Mouse (Mus musculus) forebrain, postnatal 0 days (tissue): ENCODE measurements around the gene Far1. TPM values are rescaled to one million over a fixed set of nuclear protein-coding genes. Genes with fewer than 3 reads are reported as not detected.

Experiments used
- ATAC-seq: fragments of 200-750 bp; cut with Nextera tagmentation; 2 replicates; pipeline ENCODE4 v1.8.0; 2017; ENCODE audit warnings: mild to moderate bottlenecking, moderate library complexity
- DNase-seq: peaks from one replicate; pipeline ENCODE4 v3.0.0-alpha.2; 2015
- H3K27ac ChIP-seq: fragments of 300-500 bp; sonication (generic); 2 replicates; pipeline ENCODE4 v1.5.1; 2014; ENCODE audit warnings: low read depth, mild to moderate bottlenecking, antibody characterized with exemption, low read length, moderate library complexity, mixed read lengths
- H3K27me3 ChIP-seq: fragments of 300-500 bp; sonication (generic); 2 replicates; pipeline ENCODE4 v1.6.1; 2014; ENCODE audit warnings: mild to moderate bottlenecking, low read length, mixed read lengths; ENCODE audit not compliant: insufficient read depth
- H3K36me3 ChIP-seq: fragments of 300-500 bp; sonication (generic); 2 replicates; pipeline ENCODE4 v1.6.1; 2014; ENCODE audit warnings: mild to moderate bottlenecking, moderate library complexity; ENCODE audit not compliant: insufficient read depth
- H3K4me1 ChIP-seq: fragments of 300-500 bp; sonication (generic); 2 replicates; pipeline ENCODE4 v1.6.1; 2014; ENCODE audit warnings: antibody characterized with exemption; ENCODE audit not compliant: insufficient read depth
- H3K4me2 ChIP-seq: fragments of 300-500 bp; sonication (generic); 2 replicates; pipeline ENCODE4 v1.6.1; 2014; ENCODE audit warnings: low read depth, mild to moderate bottlenecking, moderate library complexity
- H3K4me3 ChIP-seq: fragments of 300-500 bp; sonication (generic); 2 replicates; pipeline ENCODE4 v1.5.1; 2014; ENCODE audit warnings: low read depth, low read length, mixed read lengths
- H3K9ac ChIP-seq: fragments of 300-500 bp; sonication (generic); 2 replicates; pipeline ENCODE4 v1.6.1; 2014; ENCODE audit warnings: mild to moderate bottlenecking
- H3K9me3 ChIP-seq: fragments of 300-500 bp; sonication (generic); 2 replicates; pipeline ENCODE4 v1.6.1; 2016; ENCODE audit warnings: low read length
- CTCF ChIP-seq: sonication (generic); IDR thresholded peaks from 2 replicates; pipeline ENCODE4 v1.5.1; 2016; ENCODE audit warnings: antibody characterized with exemption, control low read depth, low read depth
- WGBS: fragments of 180-500 bp; shearing (Covaris S2); extraction: QIAGEN DNeasy Blood & Tissue Kit; methylation state at CpG from one replicate; pipeline ENCODE4 v1.1.7; 2014; 5-methylcytosine and 5-hydroxymethylcytosine counted together
- polyA plus RNA-seq: library from polyadenylated mRNA; unstranded; fragments of >200 nt; fragmentation: Nextera tagmentation; extraction: Ambion mirVana; gene quantifications from 2 replicates; pipeline ENCODE4 v1.2.1, GENCODE M21; 2015
- total RNA-seq: library from RNA; depleted of rRNA; stranded (reverse); fragments of >200 nt; gene quantifications from 2 replicates; pipeline ENCODE4 v1.2.3, GENCODE M21; 2014

The Far1 gene
- total and polyA plus RNA-seq, 2 experiments from 2014 or later, result 45.4 to 92.3 TPM

- no peak for TF ChIP-seq CTCF
Observed at GRCm38 (mm10) chr7:113566892-113567291, 53.3 kb downstream of the Far1 start.

GRCm38 (mm10) chr7:113571121-113571520, 57.5 kb downstream of the Far1 start:
- Histone ChIP-seq H3K4me3 (no peak overlapping the region), H3K27me3 (no peaks in the 10 kb centered on the region), H3K4me2 (no peak overlapping the region), H3K27ac (no peak overlapping the region), H3K36me3 (peaks cover 6% of the 10 kb centered on the region; the same call in 1 of the 2 replicates), H3K9me3 (no peaks in the 10 kb centered on the region), H3K9ac (no peak overlapping the region), H3K4me1 (no peaks in the 10 kb centered on the region)
- WGBS, result 77% methylated on average over 6 of the region's 6 CpGs
- DNase-seq (no peak), ATAC-seq (no peak)
- TF ChIP-seq CTCF, result no peak

More at GRCm38 (mm10) chr7:113566892-113567291, 53.3 kb downstream of the Far1 start:
- Histone ChIP-seq H3K4me3 (no peak overlapping the region), H3K4me2 (no peak overlapping the region), H3K9ac (no peak overlapping the region), H3K9me3 (no peaks in the 10 kb centered on the region), H3K27ac (no peak overlapping the region), H3K36me3 (peaks cover 6% of the 10 kb centered on the region; the same call in 1 of the 2 replicates), H3K27me3 (no peaks in the 10 kb centered on the region), H3K4me1 (no peaks in the 10 kb centered on the region)
- WGBS, result 87% methylated on average over 1 of the region's 1 CpGs
- ATAC-seq (no peak), DNase-seq (no peak)

- no peak for ATAC-seq
- WGBS, result 75% methylated on average over 2 of the region's 2 CpGs
- Histone ChIP-seq H3K27me3 (no peaks in the 10 kb centered on the region), H3K27ac (no peak overlapping the region), H3K4me1 (no peaks in the 10 kb centered on the region), H3K4me2 (no peak overlapping the region), H3K9ac (no peak overlapping the region), H3K36me3 (no peaks in the 10 kb centered on the region), H3K9me3 (no peaks in the 10 kb centered on the region), H3K4me3 (no peak overlapping the region)
- TF ChIP-seq CTCF, result no peak
- no peak for DNase-seq
Observed at GRCm38 (mm10) chr7:113572741-113573140, 59.1 kb downstream of the Far1 start.

GRCm38 (mm10) chr7:113582111-113582510, 68.5 kb downstream of the Far1 start:
- H3K36me3 ChIP-seq, result no peaks in the 10 kb centered on the region
- H3K27me3 ChIP-seq, result no peaks in the 10 kb centered on the region
- ATAC-seq, result no peak
- no peak for TF ChIP-seq CTCF
- no peak overlapping the region for H3K4me3 ChIP-seq
- no peak for DNase-seq
- H3K27ac ChIP-seq, result no peak overlapping the region
- no peaks in the 10 kb centered on the region for H3K4me1 ChIP-seq
- H3K9me3 ChIP-seq, result no peaks in the 10 kb centered on the region
- H3K9ac ChIP-seq, result no peak overlapping the region
- 14% methylated on average over 2 of the region's 2 CpGs for WGBS
- H3K4me2 ChIP-seq, result no peak overlapping the region

GRCm38 (mm10) chr7:113589211-113589610, 75.6 kb downstream of the Far1 start:
- DNase-seq, result no peak
- no peaks in the 10 kb centered on the region for H3K4me1 ChIP-seq
- ATAC-seq, result no peak
- 96% methylated on average over 2 of the region's 2 CpGs for WGBS
- H3K27me3 ChIP-seq, result no peaks in the 10 kb centered on the region
- no peaks in the 10 kb centered on the region for H3K9me3 ChIP-seq
- H3K9ac ChIP-seq, result no peak overlapping the region
- no peak overlapping the region for H3K4me2 ChIP-seq
- H3K36me3 ChIP-seq, result no peaks in the 10 kb centered on the region
- no peak for TF ChIP-seq CTCF
- H3K4me3 ChIP-seq, result no peak overlapping the region
- H3K27ac ChIP-seq, result no peak overlapping the region

- TF ChIP-seq CTCF, result no peak
- Histone ChIP-seq H3K27ac (no peak overlapping the region), H3K36me3 (no peaks in the 10 kb centered on the region), H3K9ac (no peak overlapping the region), H3K4me3 (no peak overlapping the region), H3K27me3 (no peaks in the 10 kb centered on the region), H3K4me2 (no peak overlapping the region), H3K9me3 (no peaks in the 10 kb centered on the region), H3K4me1 (no peaks in the 10 kb centered on the region)
- DNase-seq (no peak), ATAC-seq (no peak)
- WGBS, result 69% methylated on average over 1 of the region's 1 CpGs
Observed at GRCm38 (mm10) chr7:113590330-113590729, 76.7 kb downstream of the Far1 start.

- Histone ChIP-seq H3K9me3 (no peaks in the 10 kb centered on the region), H3K36me3 (no peaks in the 10 kb centered on the region), H3K4me2 (no peak overlapping the region), H3K4me3 (no peak overlapping the region), H3K9ac (no peak overlapping the region), H3K27ac (no peak overlapping the region), H3K27me3 (no peaks in the 10 kb centered on the region), H3K4me1 (no peaks in the 10 kb centered on the region)
- WGBS, result 59% methylated on average over 1 of the region's 1 CpGs
- no peak for TF ChIP-seq CTCF
- no peak for DNase-seq
- ATAC-seq, result no peak
Observed at GRCm38 (mm10) chr7:113591084-113591483, 77.5 kb downstream of the Far1 start.
